Mouse (Mus musculus) thymus, adult 18-20 months (tissue): ENCODE measurements around the gene D17Wsu92e.
A peak's percentile ranks its signal among the peaks of the same experiment; 100 is the strongest.
"Not testable (repeated sequence)": the region's sequence is repeated elsewhere in the genome, so short reads cannot be mapped to it uniquely, and the experiment has no call there.

Source experiments
- DNase-seq, 2 experiments: peaks; one replicate each; pipeline ENCODE4 v3.0.0; 2022; ENCODE audit warnings: mixed read lengths in 2 of 2

Gene D17Wsu92e

GRCm38 (mm10) chr17:27820568-27821406 is at the start of gene D17Wsu92e:
Gene D17Wsu92e (minus strand): TSS chr17:27820648.
- DNase-seq = peak; percentile 94 to 96

- no peak for DNase-seq
Measured at GRCm38 (mm10) chr17:27866737-27867136, 46.3 kb upstream of the D17Wsu92e start.

- DNase-seq = no peak
Measured at GRCm38 (mm10) chr17:27865461-27865860, 45.0 kb upstream of the D17Wsu92e start.

GRCm38 (mm10) chr17:27859131-27859530 is 38.7 kb upstream of the D17Wsu92e start:
- DNase-seq = no peak

- DNase-seq = no peak
Measured at GRCm38 (mm10) chr17:27857649-27858475, 37.4 kb upstream of the D17Wsu92e start.

- DNase-seq = peak; percentile 9 to 19
Measured at GRCm38 (mm10) chr17:27856798-27857648, 36.6 kb upstream of the D17Wsu92e start.

GRCm38 (mm10) chr17:27856265-27856797 is 35.9 kb upstream of the D17Wsu92e start, which contains the start of gene Uhrf1bp1:
Gene Uhrf1bp1 (plus strand): TSS chr17:27856441.
- DNase-seq = peak; percentile 39 to 50

- DNase-seq = no peak
Measured at GRCm38 (mm10) chr17:27851076-27851475, 30.6 kb upstream of the D17Wsu92e start.

- DNase-seq = no peak
Measured at GRCm38 (mm10) chr17:27848351-27848750, 27.9 kb upstream of the D17Wsu92e start.

GRCm38 (mm10) chr17:27839469-27840252 is 19.2 kb upstream of the D17Wsu92e start:
- DNase-seq = peak; percentile 90 to 94

- not testable (repeated sequence) for DNase-seq
Measured at GRCm38 (mm10) chr17:27837850-27838249, 17.4 kb upstream of the D17Wsu92e start, which contains the start of gene Snrpc. Gene Snrpc (plus strand): TSS chr17:27838150.

- no peak for DNase-seq
Measured at GRCm38 (mm10) chr17:27830411-27830810, 10.0 kb upstream of the D17Wsu92e start.

GRCm38 (mm10) chr17:27827511-27827910 is 7.1 kb upstream of the D17Wsu92e start:
- no peak for DNase-seq

GRCm38 (mm10) chr17:27826908-27827383 is 6.5 kb upstream of the D17Wsu92e start:
- DNase-seq = peak in 1 of 2 experiments; percentile 16

GRCm38 (mm10) chr17:27825984-27826905 is 5.8 kb upstream of the D17Wsu92e start:
- peak; percentile 69 to 82 for DNase-seq

- DNase-seq = peak in 1 of 2 experiments; percentile 7
Measured at GRCm38 (mm10) chr17:27825539-27825938, 5.1 kb upstream of the D17Wsu92e start.

GRCm38 (mm10) chr17:27824941-27825340 is 4.5 kb upstream of the D17Wsu92e start:
- DNase-seq = no peak

GRCm38 (mm10) chr17:27823142-27823905 is 2.9 kb upstream of the D17Wsu92e start:
- no peak for DNase-seq
